Mouse (Mus musculus) T-cell, adult 66 days (primary cell): Measurements from ENCODE around the gene Lrrtm3. TPM values are rescaled to one million over a fixed set of nuclear protein-coding genes. Genes with fewer than 3 reads are reported as not detected.

Experiments used
- total RNA-seq, 2 experiments: library from RNA; stranded (reverse); gene quantifications; 3 replicates in 1 of 2; 4 replicates in 1 of 2; pipeline ENCODE4 v1.2.4; 2023

Lrrtm3 gene
- total RNA-seq, result not detected

GRCm38 (mm10) chr10:64089680-64090460, at the start of gene Lrrtm3:
TSS of gene Lrrtm3 (minus strand) at chr10:64090277.

GRCm38 (mm10) chr10:63927334-63927733, 162.7 kb downstream of the Lrrtm3 start, which contains the start of gene Gm10118:
TSS of gene Gm10118 (minus strand) at chr10:63927434.

Other genes starting within 250 kb of the Lrrtm3 start
- gene Gm10118, start 162.8 kb downstream of the Lrrtm3 start, total RNA-seq, result not detected